Mouse (Mus musculus) embryo, embryonic 10 days (tissue): ENCODE results near the gene Izumo1.
A peak's percentile ranks its signal among the peaks of the same experiment; 100 is the strongest.
"Not testable (repeated sequence)": the region's sequence is repeated elsewhere in the genome, so short reads cannot be mapped to it uniquely, and the experiment has no call there.

Experiments
- DNase-seq: peaks from one replicate; pipeline ENCODE4 v3.0.0-alpha.2; 2015; ENCODE audit warnings: low spot score

Izumo1 gene

GRCm38 (mm10) chr7:45642503-45643255, 21.1 kb downstream of the Izumo1 start:
- no peak for DNase-seq

GRCm38 (mm10) chr7:45643441-45644178, 22.0 kb downstream of the Izumo1 start:
- peak; percentile 99 for DNase-seq

GRCm38 (mm10) chr7:45644183-45644582, 22.6 kb downstream of the Izumo1 start:
- peak; percentile 66 for DNase-seq

GRCm38 (mm10) chr7:45644872-45645590, 23.4 kb downstream of the Izumo1 start:
- no peak for DNase-seq

GRCm38 (mm10) chr7:45645591-45645971, 24.0 kb downstream of the Izumo1 start:
- DNase-seq: no peak

GRCm38 (mm10) chr7:45646671-45647070, 25.1 kb downstream of the Izumo1 start:
- no peak for DNase-seq

GRCm38 (mm10) chr7:45649351-45649750, 27.7 kb downstream of the Izumo1 start:
- DNase-seq: no peak

GRCm38 (mm10) chr7:45650484-45650883, 28.9 kb downstream of the Izumo1 start:
- not testable (repeated sequence) for DNase-seq

- DNase-seq: peak; percentile 39
Observed at GRCm38 (mm10) chr7:45654424-45655047, 32.9 kb downstream of the Izumo1 start.

- no peak for DNase-seq
Observed at GRCm38 (mm10) chr7:45660746-45661478, 39.3 kb downstream of the Izumo1 start.

GRCm38 (mm10) chr7:45661702-45662101, 40.1 kb downstream of the Izumo1 start:
- DNase-seq: not testable (repeated sequence)

- peak; percentile 45 for DNase-seq
Observed at GRCm38 (mm10) chr7:45665303-45666138, 43.9 kb downstream of the Izumo1 start.

- no peak for DNase-seq
Observed at GRCm38 (mm10) chr7:45666161-45666560, 44.5 kb downstream of the Izumo1 start, which contains the start of gene Fut2. TSS of gene Fut2 (minus strand) at chr7:45666394.

GRCm38 (mm10) chr7:45667761-45668160, 46.1 kb downstream of the Izumo1 start:
- no peak for DNase-seq

GRCm38 (mm10) chr7:45668921-45669320, 47.3 kb downstream of the Izumo1 start:
- DNase-seq: no peak

- DNase-seq: no peak
Observed at GRCm38 (mm10) chr7:45677627-45678295, 56.1 kb downstream of the Izumo1 start.
